Mouse (Mus musculus) left cerebral cortex, adult 8-10 months (tissue): ENCODE measurements around the gene Gdpgp1. TPM values are rescaled to one million over a fixed set of nuclear protein-coding genes. Genes with fewer than 3 reads are reported as not detected.
A peak's percentile ranks its signal among the peaks of the same experiment; 100 is the strongest.

Experiments used
- DNase-seq, 2 experiments: peaks; one replicate each; pipeline ENCODE4 v3.0.0; 2022; ENCODE audit warnings: low spot score in 2 of 2
- total RNA-seq, 4 experiments: library from RNA; stranded (reverse); gene quantifications; 2 replicates each; pipeline ENCODE4 v1.2.4; 2022

The Gdpgp1 gene
- total RNA-seq, 4 experiments from 2014 or later = 5.9 to 6.8 (median 6.6) TPM

- DNase-seq = no peak
These were observed 11.4 kb upstream of the Gdpgp1 start for GRCm38 (mm10) chr7:80221179-80221750.

GRCm38 (mm10) chr7:80227065-80227464, 5.6 kb upstream of the Gdpgp1 start:
- no peak for DNase-seq

DNA sequence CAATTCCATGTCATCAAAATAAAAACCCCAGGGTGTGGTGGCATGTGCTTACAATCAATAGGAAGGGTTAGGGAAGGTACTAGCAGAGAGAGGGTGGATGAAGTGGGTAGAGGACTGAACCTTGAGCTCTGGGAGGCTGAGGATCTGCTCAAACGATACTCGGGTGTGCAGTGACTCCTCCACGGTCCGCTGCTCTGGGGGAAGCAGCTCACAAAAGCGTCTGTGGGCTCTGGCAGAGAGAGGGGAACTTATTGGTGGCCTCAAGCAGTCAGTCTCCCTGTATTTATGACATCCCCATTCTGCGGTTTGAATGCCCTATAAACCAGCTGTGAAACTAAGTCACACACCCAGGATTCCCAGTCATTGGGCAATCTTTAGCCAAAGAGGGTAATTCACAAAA, 2.5 kb upstream of the Gdpgp1 start:
- DNase-seq = no peak

GRCm38 (mm10) chr7:80231971-80232488, 635 bp upstream of the Gdpgp1 start:
- DNase-seq = no peak

- DNase-seq = no peak
These were observed 1.1 kb downstream of the Gdpgp1 start for GRCm38 (mm10) chr7:80233799-80234198.

DNA sequence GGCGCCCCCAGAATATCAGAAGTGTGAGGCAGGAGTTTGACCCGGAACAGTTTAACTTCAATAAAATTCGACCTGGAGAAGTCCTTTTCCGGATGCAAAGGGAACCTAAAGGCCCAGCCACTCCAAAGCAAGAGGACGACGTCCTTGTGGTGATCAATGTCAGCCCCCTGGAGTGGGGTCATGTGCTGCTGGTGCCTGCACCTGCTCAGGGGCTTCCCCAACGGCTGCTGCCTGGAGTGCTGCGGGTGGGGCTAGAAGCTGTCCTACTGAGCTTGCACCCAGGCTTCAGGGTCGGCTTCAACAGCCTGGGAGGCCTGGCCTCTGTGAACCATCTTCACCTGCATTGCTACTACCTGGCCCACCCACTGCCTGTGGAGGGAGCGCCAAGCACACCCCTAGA, 5.9 kb downstream of the Gdpgp1 start:
- DNase-seq = no peak

DNA sequence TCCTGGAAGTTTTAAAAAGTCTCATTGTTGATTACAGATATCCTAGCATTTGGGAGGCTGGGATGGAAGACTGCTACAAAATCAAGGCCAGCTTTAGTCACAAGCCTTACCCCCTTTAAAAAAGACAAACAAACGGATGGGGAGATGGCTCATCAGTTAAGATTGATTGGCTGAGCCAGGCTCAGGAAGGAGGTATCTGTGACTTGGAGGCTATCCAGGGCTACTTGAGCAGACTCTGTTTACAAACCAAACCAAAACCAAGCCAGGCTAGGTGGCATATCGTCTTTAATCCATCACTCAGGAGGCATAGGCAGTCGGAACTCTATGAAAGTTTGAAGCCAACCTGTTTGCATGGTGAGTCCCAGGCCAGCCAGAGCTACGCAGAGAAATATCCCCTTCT, 9.0 kb downstream of the Gdpgp1 start:
- DNase-seq = no peak

- DNase-seq = no peak
These were observed 12.2 kb downstream of the Gdpgp1 start for GRCm38 (mm10) chr7:80244851-80245250.

GRCm38 (mm10) chr7:80246148-80246721, 13.6 kb downstream of the Gdpgp1 start, which contains the start of gene Ttll13:
TSS of gene Ttll13 (plus strand) at chr7:80246376.
- peak; percentile 75 to 97 for DNase-seq

- no peak for DNase-seq
These were observed 14.2 kb downstream of the Gdpgp1 start for GRCm38 (mm10) chr7:80246859-80247258.

DNA sequence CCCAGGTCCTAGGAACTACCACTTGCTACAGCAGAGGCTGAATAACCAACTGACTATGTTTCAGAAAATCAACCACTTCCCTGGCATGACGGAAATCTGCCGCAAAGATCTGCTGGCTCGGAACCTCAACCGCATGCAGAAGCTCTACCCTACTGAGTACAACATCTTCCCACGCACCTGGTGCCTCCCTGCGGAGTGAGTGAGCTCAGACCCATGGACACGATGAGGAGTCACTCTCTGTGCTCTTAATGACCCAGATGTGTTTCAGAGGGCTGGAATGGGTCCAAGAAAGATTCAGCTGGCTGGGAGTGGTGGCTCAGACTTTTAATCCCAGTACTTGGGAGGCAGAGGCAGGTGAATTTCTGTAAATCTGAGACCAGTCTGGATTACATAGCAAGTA, 19.8 kb downstream of the Gdpgp1 start:
- no peak for DNase-seq

- DNase-seq = no peak
These were observed 20.2 kb downstream of the Gdpgp1 start for GRCm38 (mm10) chr7:80252886-80253285.

DNA sequence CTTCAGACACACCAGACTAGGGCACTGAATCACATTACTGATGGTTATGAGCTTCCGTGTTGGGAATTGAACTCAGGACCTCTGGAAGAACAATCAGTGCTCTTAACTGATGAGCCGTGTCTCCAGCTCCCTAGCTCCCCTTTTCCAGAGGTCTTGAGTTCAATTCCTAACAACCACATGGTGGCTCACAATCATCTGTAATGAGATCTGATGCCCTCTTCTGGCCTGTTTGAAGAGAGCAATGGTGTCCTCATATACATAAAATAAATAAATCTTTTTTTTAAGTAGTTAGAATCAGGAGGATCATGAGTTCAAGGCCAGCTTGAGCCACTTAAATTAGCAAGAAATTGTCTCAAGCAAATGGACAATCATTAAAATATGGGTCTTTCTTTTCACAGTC, 23.3 kb downstream of the Gdpgp1 start:
- DNase-seq = no peak

- no peak for DNase-seq
These were observed 25.0 kb downstream of the Gdpgp1 start for GRCm38 (mm10) chr7:80257706-80258105.

GRCm38 (mm10) chr7:80260625-80261371, 28.1 kb downstream of the Gdpgp1 start, which contains the start of gene Ngrn:
TSS of gene Ngrn (plus strand) at chr7:80261215.
- DNase-seq = peak; percentile 64 to 84

DNA sequence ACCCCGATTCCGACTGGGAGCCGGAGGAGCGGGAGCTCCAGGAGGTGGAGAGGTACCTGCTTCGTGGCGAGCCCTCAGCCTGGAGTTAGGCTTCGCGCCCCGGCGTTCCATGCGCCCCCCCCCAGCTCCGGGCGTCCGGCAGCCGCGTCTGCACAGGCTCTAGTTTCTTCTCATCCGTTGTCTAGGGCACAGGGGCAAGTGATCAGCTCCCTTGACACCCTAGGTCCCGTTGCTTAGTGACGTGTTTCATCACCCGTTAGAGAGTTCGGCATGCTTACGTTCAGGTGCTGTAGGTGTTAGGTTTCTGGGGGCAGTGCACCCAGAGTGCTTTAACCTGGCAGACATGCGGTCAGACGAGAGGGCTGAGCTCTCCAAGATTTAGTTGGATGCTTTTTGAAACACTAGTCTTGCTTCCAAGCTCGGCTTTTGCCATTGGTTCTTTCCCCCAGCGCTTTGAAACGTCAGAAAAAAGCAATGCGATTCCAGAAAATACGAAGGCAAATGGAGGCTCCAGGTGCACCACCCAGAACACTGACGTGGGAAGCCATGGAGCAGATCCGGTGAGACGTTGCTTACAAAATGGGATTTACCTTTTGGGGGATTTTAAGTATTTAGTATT, 28.8 kb downstream of the Gdpgp1 start:
- peak in 1 of 2 experiments; percentile 14 for DNase-seq

GRCm38 (mm10) chr7:80264606-80265005, 31.9 kb downstream of the Gdpgp1 start:
- no peak for DNase-seq

GRCm38 (mm10) chr7:80267764-80268163, 35.1 kb downstream of the Gdpgp1 start:
- DNase-seq = no peak

DNA sequence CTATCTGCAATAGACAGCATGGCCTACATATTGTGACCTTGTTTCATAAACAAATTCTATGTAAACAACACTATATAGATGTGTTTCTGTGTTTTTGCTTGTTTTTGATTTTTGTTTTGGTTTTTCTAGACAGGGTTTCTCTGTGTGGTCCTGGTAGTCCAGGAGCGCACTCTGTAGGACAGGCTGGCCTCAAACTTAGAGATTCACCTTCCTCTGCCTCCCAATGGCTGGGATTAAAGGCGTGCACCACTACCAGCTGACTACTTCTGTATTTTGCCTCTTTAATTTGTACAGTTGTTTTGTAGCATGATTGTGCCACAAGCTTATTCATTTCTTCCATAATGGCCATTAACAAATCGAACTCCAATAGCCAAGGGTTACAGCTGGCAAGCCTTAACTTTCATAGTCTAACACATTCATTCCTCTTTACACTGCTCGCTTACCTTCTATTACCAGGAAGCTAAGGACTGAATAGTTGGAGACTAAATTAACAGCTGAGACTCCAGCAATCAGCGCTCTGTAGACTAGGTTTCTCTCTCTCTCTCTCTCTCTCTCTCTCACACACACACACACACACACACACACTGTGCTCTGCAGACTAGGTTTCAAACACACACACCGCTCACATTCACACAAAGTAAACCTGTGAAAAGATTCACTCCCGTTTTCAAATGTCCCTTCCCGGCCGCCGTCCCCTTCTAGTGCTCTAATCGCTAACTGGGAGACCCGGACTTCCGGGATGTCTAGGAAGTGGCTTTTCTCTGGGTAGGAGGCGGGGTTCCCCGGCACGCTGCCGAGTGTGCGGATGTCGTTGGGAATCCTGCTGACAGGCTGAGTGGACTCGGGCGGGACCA, 36.5 kb downstream of the Gdpgp1 start, which contains the start of gene Vps33b:
Vps33b (plus strand) TSS at position 753 of the 854 bp plus-strand sequence.
- DNase-seq = peak; percentile 95 to 98

DNA sequence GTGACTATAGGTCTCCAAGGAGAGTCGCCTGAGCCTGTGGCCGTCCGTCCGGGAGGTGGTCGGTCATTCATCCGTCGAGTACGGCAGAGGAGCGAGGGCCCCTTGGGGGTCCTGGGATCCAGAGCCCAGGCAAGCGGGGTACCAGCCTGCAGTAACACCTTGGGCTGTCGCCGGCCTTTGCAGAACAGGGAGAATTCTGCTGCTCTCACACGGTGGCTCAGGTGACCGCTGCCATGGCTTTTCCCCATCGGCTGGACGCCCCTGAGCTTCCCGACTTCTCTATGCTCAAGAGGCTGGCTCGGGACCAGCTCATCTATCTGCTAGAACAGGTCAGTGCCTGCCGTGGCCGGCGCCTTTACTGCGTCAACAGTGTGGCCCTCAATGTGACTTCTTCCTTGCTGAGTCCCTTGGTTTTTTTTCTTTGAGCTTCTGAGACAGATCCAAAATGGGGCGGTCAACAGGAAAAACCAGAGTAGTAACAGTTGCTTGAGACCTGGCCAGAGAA, 37.1 kb downstream of the Gdpgp1 start:
- no peak for DNase-seq

DNA sequence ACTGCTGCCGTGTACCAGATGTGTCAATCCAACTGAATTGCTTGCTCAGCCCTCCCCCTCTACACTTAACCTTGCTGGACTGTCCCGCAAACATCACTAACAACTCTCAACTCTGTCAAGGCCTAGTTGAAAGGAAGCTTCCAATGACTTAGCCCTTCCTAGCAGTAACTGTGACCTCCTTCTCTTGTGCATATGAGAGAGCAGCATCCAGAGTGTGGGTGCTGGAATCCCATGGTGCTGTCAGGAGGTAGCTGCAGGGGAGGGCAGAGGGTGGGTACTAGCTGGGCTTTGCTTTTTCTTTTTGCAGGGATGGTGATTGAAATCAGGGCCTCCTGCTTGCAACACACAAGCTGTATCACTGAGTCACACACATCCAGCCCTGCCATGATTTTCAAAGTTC, 40.8 kb downstream of the Gdpgp1 start:
- DNase-seq = no peak
